Mouse (Mus musculus) heart, embryonic 16.5 days (tissue): ENCODE results near the gene Mcub. TPM values are rescaled to one million over a fixed set of nuclear protein-coding genes. Genes with fewer than 3 reads are reported as not detected.

Source experiments
- ATAC-seq: fragments of 200-750 bp; cut with Nextera tagmentation; replicated peaks from 2 replicates; pipeline ENCODE4 v1.8.0; 2017; ENCODE audit warnings: moderate number of reproducible peaks; ENCODE audit not compliant: insufficient read depth, low FRiP score; ENCODE audit errors: extremely low read depth
- H3K27ac ChIP-seq: fragments of 300-500 bp; sonication (generic); 2 replicates; pipeline ENCODE4 v1.5.1; 2014; ENCODE audit warnings: mild to moderate bottlenecking, low read length, control low read depth, moderate library complexity
- H3K27me3 ChIP-seq: fragments of 300-500 bp; sonication (generic); 2 replicates; pipeline ENCODE4 v1.6.1; 2014; ENCODE audit warnings: low read length, mixed read lengths; ENCODE audit not compliant: control insufficient read depth, insufficient read depth
- H3K36me3 ChIP-seq: fragments of 300-500 bp; sonication (generic); 2 replicates; pipeline ENCODE4 v1.6.1; 2014; ENCODE audit not compliant: control insufficient read depth, insufficient read depth
- H3K4me1 ChIP-seq: fragments of 300-500 bp; sonication (generic); 2 replicates; pipeline ENCODE4 v1.6.1; 2014; ENCODE audit warnings: low read length, mixed read lengths; ENCODE audit not compliant: control insufficient read depth, insufficient read depth
- H3K4me2 ChIP-seq: fragments of 300-500 bp; sonication (generic); 2 replicates; pipeline ENCODE4 v1.6.1; 2014; ENCODE audit warnings: low read depth, mild to moderate bottlenecking, control low read depth, low read length
- H3K4me3 ChIP-seq: fragments of 300-500 bp; sonication (generic); 2 replicates; pipeline ENCODE4 v1.5.1; 2014; ENCODE audit warnings: mild to moderate bottlenecking, control low read depth, low read length
- H3K9ac ChIP-seq: fragments of 300-500 bp; sonication (generic); 2 replicates; pipeline ENCODE4 v1.6.1; 2014; ENCODE audit warnings: low read length, control low read depth
- H3K9me3 ChIP-seq: fragments of 300-500 bp; sonication (generic); replicated peaks from 2 replicates; pipeline ENCODE4 v1.6.1; 2016; ENCODE audit warnings: low read length; ENCODE audit not compliant: control insufficient read depth
- WGBS: fragments of 180-500 bp; shearing (Covaris S2); extraction: QIAGEN DNeasy Blood & Tissue Kit; methylation state at CpG from one replicate; pipeline ENCODE4 v1.1.7; 2014; 5-methylcytosine and 5-hydroxymethylcytosine counted together
- polyA plus RNA-seq: library from polyadenylated mRNA; unstranded; fragments of >200 nt; fragmentation: Nextera tagmentation; extraction: Ambion mirVana; gene quantifications from 2 replicates; pipeline ENCODE4 v1.2.1, GENCODE M21; 2015

Gene Mcub
- 7.4 and 12.4 TPM in 2 replicates for polyA plus RNA-seq

- Histone ChIP-seq H3K9me3 (no peaks in the 10 kb centered on the region), H3K4me3 (peak within 1 kb of the TSS; percentile 75), H3K4me1 (peaks cover 9% of the 10 kb centered on the region), H3K4me2 (peak within 1 kb of the TSS; percentile 98), H3K9ac (peak within 1 kb of the TSS; percentile 72), H3K36me3 (no peaks in the 10 kb centered on the region), H3K27me3 (peaks cover 11% of the 10 kb centered on the region), H3K27ac (no peak within 1 kb of the TSS)
- ATAC-seq, result peak; percentile 71
- under 1% methylated on average over 63 of the region's 63 CpGs for WGBS
Measured at GRCm38 (mm10) chr3:129969432-129970395, at the start of gene Mcub. TSS of gene Mcub (minus strand) at chr3:129970206.

- ATAC-seq, result no peak
- no peak overlapping the region for H3K27ac ChIP-seq
- no peak overlapping the region for H3K4me2 ChIP-seq
- no peak overlapping the region for H3K9ac ChIP-seq
- 70% methylated on average over 2 of the region's 2 CpGs for WGBS
- no peaks in the 10 kb centered on the region for H3K9me3 ChIP-seq
- no peak overlapping the region for H3K4me3 ChIP-seq
- no peaks in the 10 kb centered on the region for H3K27me3 ChIP-seq
- peaks cover 23% of the 10 kb centered on the region for H3K36me3 ChIP-seq
- no peaks in the 10 kb centered on the region for H3K4me1 ChIP-seq
Measured at GRCm38 (mm10) chr3:130012943-130013342, 42.9 kb upstream of the Mcub start.

DNA sequence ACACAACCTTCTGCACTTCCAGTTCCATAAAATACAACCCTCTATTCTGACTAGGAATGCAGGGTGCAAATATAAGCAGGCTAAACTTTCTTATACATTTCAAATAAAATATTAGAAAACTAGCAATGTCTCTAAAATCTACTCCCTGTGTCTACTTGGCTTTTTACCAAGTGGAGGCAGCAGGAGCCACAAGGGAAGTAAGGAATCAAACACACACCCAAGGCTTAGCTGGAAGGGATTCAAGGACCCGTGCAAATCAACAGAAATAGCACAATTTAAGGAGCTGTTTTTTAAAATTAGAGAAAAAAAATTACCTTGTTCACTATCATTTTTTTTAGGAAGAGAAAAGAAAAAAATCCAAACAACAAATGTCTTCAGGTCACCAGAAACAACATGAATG, 41.2 kb upstream of the Mcub start:
- H3K4me3 ChIP-seq, result no peak overlapping the region
- H3K9me3 ChIP-seq, result no peaks in the 10 kb centered on the region
- H3K9ac ChIP-seq, result no peak overlapping the region
- no peaks in the 10 kb centered on the region for H3K27me3 ChIP-seq
- no peak overlapping the region for H3K27ac ChIP-seq
- WGBS, result 56% methylated on average over 1 of the region's 1 CpGs
- H3K4me1 ChIP-seq, result no peaks in the 10 kb centered on the region
- peaks cover 26% of the 10 kb centered on the region for H3K36me3 ChIP-seq
- no peak for ATAC-seq
- H3K4me2 ChIP-seq, result no peak overlapping the region

DNA sequence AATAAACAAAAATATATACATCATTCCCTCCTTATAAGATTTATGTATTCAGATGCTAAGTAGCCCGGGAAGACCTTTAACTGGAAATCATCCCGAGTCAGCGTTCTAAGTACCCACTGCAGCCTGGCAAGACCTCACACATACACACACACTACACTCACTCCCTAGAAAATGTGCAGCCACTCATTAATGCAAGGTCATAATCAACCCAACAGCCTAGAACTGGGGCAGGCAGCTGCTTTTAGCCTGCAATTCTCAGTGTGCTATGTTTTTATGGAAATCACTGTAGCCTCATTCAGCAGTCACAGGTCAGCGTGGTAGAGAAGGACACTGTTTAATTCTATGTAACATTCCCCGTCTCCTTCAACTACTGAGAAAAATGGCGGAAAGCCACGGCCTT, 36.1 kb upstream of the Mcub start:
- no peak for ATAC-seq
- WGBS, result 95% methylated on average over 7 of the region's 7 CpGs
- Histone ChIP-seq H3K27ac (no peak overlapping the region), H3K9me3 (no peaks in the 10 kb centered on the region), H3K4me2 (no peak overlapping the region), H3K4me3 (no peak overlapping the region), H3K9ac (no peak overlapping the region), H3K36me3 (peaks cover 51% of the 10 kb centered on the region), H3K27me3 (no peaks in the 10 kb centered on the region), H3K4me1 (no peaks in the 10 kb centered on the region)

DNA sequence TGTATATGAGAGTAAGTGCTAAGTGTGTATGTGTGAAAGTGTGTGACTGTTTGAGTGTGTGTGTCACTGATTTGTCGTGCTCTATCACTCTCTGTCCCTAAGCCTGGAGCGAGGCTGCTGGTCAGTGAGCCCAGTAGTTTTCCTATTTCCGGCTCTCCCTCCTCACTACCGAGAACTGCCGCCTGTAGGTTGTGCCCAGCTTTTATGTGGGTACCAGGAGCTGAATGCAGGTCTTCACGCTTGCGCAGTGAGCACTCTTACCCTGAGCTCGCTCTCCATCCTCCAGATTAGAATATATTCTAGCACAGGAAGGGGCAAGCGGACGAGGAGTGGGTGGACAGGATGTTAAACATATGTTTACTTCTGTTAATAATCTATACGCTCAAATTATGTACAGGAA, 30.9 kb upstream of the Mcub start:
- Histone ChIP-seq H3K4me2 (no peak overlapping the region), H3K27me3 (no peaks in the 10 kb centered on the region), H3K36me3 (peaks cover 56% of the 10 kb centered on the region), H3K4me3 (no peak overlapping the region), H3K27ac (no peak overlapping the region), H3K4me1 (no peaks in the 10 kb centered on the region), H3K9me3 (no peaks in the 10 kb centered on the region), H3K9ac (no peak overlapping the region)
- 92% methylated on average over 11 of the region's 11 CpGs for WGBS
- no peak for ATAC-seq

- Histone ChIP-seq H3K9ac (no peak overlapping the region), H3K4me3 (no peak overlapping the region), H3K27me3 (no peaks in the 10 kb centered on the region), H3K9me3 (no peaks in the 10 kb centered on the region), H3K4me1 (no peaks in the 10 kb centered on the region), H3K27ac (no peak overlapping the region), H3K36me3 (peaks cover 60% of the 10 kb centered on the region), H3K4me2 (no peak overlapping the region)
- WGBS, result 72% methylated on average over 6 of the region's 6 CpGs
- ATAC-seq, result no peak
Measured at GRCm38 (mm10) chr3:129998526-129998925, 28.5 kb upstream of the Mcub start.

DNA sequence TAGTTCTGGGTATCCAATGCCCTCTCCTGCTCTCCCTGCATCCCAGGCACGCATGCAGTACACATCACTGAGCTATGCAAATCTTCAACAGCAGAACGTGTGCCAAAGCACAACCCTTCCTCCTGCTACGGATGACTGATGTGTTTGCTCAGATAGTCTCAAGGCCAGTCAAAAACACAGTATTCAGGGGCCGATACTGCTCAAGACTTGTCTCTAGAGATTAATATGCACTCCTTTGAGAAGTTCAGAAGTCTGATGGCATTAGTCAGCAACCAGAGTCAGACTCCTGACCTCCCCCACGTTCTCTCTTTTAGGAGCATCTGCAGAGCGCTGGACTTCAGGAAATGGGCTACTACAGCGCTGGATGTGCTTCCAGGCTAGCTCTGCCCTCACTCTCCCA, 28.0 kb upstream of the Mcub start:
- Histone ChIP-seq H3K27ac (no peak overlapping the region), H3K36me3 (peaks cover 62% of the 10 kb centered on the region), H3K4me1 (no peaks in the 10 kb centered on the region), H3K9ac (no peak overlapping the region), H3K9me3 (no peaks in the 10 kb centered on the region), H3K4me3 (no peak overlapping the region), H3K27me3 (no peaks in the 10 kb centered on the region), H3K4me2 (no peak overlapping the region)
- 67% methylated on average over 7 of the region's 7 CpGs for whole genome bisulfite sequencing
- no peak for ATAC-seq

DNA sequence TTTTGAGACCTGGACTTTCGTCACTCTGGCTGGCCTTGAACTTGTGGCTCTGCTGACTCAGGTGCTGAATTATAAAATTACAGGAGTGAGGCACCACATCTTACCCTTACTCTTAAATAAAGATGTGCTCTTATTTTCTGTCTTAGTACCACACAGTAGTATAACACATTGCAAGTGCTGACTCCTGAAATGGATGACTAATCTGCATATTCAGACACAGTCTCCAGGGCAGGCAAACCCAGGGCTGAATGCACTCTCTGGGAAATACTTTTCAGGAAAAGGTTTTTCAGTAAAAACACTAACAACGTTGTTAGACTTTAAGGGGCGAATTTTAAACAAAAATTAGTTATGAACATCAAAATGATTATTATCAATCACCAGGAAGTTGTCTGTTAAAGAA, 27.3 kb upstream of the Mcub start:
- Histone ChIP-seq H3K27me3 (no peaks in the 10 kb centered on the region), H3K4me1 (no peaks in the 10 kb centered on the region), H3K9me3 (no peaks in the 10 kb centered on the region), H3K4me2 (no peak overlapping the region), H3K36me3 (peaks cover 62% of the 10 kb centered on the region), H3K4me3 (no peak overlapping the region), H3K9ac (no peak overlapping the region), H3K27ac (no peak overlapping the region)
- no peak for ATAC-seq
- 83% methylated on average over 3 of the region's 3 CpGs for WGBS

DNA sequence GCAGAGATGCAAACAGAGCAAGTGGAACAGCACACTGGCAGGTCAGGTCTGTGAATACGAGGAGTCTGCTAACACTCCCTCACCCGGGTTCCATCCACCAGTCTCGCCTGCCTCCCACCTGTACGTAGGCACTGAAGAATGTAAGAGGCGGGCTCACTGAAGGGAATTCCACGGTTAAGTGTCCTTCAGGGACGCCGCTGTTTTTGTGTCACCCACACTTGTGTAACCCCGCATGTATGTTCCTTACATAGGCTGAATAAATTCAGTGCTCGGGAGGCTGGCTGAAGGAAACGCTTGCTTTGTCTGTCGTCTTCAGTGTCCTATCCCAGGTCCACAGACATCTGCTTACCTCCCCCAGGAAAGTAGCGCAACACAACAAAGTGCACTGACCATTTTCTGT, 17.3 kb upstream of the Mcub start:
- no peak overlapping the region for H3K9ac ChIP-seq
- H3K27me3 ChIP-seq, result no peaks in the 10 kb centered on the region
- 89% methylated on average over 13 of the region's 13 CpGs for WGBS
- no peak overlapping the region for H3K4me3 ChIP-seq
- H3K9me3 ChIP-seq, result 0 out of 2 replicates have a peak, but pooled peaks cover 3% of the 10 kb centered on the region
- no peak overlapping the region for H3K27ac ChIP-seq
- no peak overlapping the region for H3K4me2 ChIP-seq
- ATAC-seq, result no peak
- no peaks in the 10 kb centered on the region for H3K4me1 ChIP-seq
- peaks cover 86% of the 10 kb centered on the region for H3K36me3 ChIP-seq
